Mouse (Mus musculus) kidney, adult 2 months (tissue): ENCODE measurements around the gene Prps1l3.

Source experiments
- CTCF ChIP-seq: fragments of 200-500 bp; conservative IDR thresholded peaks from 2 replicates; pipeline ENCODE4 v1.5.1; 2011; ENCODE audit warnings: low read depth, mild to moderate bottlenecking, control low read depth, low read length, moderate library complexity, mixed read lengths; ENCODE audit not compliant: insufficient read depth, insufficient read length
- POLR2A ChIP-seq: fragments of 200-500 bp; IDR thresholded peaks from one replicate; pipeline ENCODE4 v1.6.1; 2011; ENCODE audit warnings: low read depth, low read length, control low read depth

DNA sequence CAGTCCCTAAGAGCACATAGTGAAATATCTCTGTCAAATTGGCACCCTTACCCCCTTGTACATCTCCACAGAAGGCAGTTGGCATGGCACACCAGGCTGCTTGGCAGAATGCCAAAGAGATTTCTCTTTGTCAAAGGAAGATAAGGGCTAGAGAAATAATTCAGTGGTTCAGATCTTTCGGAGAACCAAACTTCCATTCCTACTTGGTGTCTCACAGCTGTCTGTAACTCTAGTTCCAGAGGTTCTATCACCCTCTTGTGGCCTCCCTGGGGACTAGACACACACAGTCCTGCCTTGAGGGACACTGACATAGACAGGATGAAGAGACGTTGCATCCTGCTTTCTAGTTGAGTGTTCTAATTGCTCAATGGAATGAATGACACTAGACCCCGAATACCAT, 35.6 kb upstream of the Prps1l3 start:
- TF ChIP-seq CTCF (peak; percentile 70), POLR2A (no peak)
